Mouse (Mus musculus) liver, embryonic 14 days (tissue): ENCODE measurements around the gene Chit1. TPM values are rescaled to one million over a fixed set of nuclear protein-coding genes. Genes with fewer than 3 reads are reported as not detected.

Source experiments
- polyA plus RNA-seq: library from polyadenylated mRNA; depleted of rRNA; stranded (reverse); fragments of >200 nt; gene quantifications from 2 replicates; pipeline ENCODE4 v1.2.3, GENCODE M21; 2012; rRNA removed

Chit1 gene
- polyA plus RNA-seq: 0.07 and 0.12 TPM in 2 replicates

GRCm38 (mm10) chr1:134110979-134111378 is at the start of gene Chit1:
Gene Chit1, plus strand, starts transcription at chr1:134111242.

GRCm38 (mm10) chr1:134078802-134079476 is 32.1 kb upstream of the Chit1 start, which contains the start of gene Btg2:
Gene Btg2, minus strand, starts transcription at chr1:134079120.

GRCm38 (mm10) chr1:134182025-134182424 is 71.0 kb downstream of the Chit1 start, which contains the start of gene Chil1:
Gene Chil1, plus strand, starts transcription at chr1:134182176.

GRCm38 (mm10) chr1:134193126-134193525 is 82.1 kb downstream of the Chit1 start, which contains the start of gene Mybph:
Gene Mybph, plus strand, starts transcription at chr1:134193448.

Other genes starting within 250 kb of the Chit1 start
- 0.15 and 0.19 TPM in 2 replicates for gene Optc, start 203.2 kb upstream of the Chit1 start, polyA plus RNA-seq
- 1.3 and 1.5 TPM in 2 replicates for gene Prelp, start 189.8 kb upstream of the Chit1 start, polyA plus RNA-seq
- gene Fmod, start 74.0 kb upstream of the Chit1 start, polyA plus RNA-seq: 0.88 and 1.4 TPM in 2 replicates
- 37.0 and 48.8 TPM in 2 replicates for gene Btg2, start 32.1 kb upstream of the Chit1 start, polyA plus RNA-seq
- 1.2 and 1.6 TPM in 2 replicates for gene Chil1, start 70.9 kb downstream of the Chit1 start, polyA plus RNA-seq
- 0.07 and 2.0 TPM in 2 replicates for gene Mybph, start 82.2 kb downstream of the Chit1 start, polyA plus RNA-seq
- gene Adora1, start 124.2 kb downstream of the Chit1 start, polyA plus RNA-seq: 0.08 and 0.12 TPM in 2 replicates
- 0.13 and 3.1 TPM in 2 replicates for gene Myog, start 178.7 kb downstream of the Chit1 start, polyA plus RNA-seq
- gene Ppfia4, start 221.7 kb downstream of the Chit1 start, polyA plus RNA-seq: 1.1 and 1.3 TPM in 2 replicates